Mouse (Mus musculus) thymus, adult 2 months (tissue): ENCODE measurements at regions not wholly inside any gene's neighbourhood (a gene's known extent, or its start where the extent isn't known, plus 50 kb on each side); places are given as distances from the start of the nearest gene placed in this dataset.

ENCODE experiments used
- DNase-seq: peaks from one replicate; pipeline ENCODE4 v3.0.0; 2021
- H3K27ac ChIP-seq: fragments of 200-500 bp; 2 replicates; pipeline ENCODE4 v1.5.1; 2012; ENCODE audit warnings: low read length, control low read depth; ENCODE audit not compliant: control insufficient read depth, insufficient read depth
- H3K27me3 ChIP-seq: fragments of 200-500 bp; 2 replicates; pipeline ENCODE4 v1.6.1; 2012; ENCODE audit warnings: mild to moderate bottlenecking, low read length, moderate library complexity, mixed read lengths; ENCODE audit not compliant: control insufficient read depth, insufficient read depth
- H3K36me3 ChIP-seq: fragments of 200-500 bp; 2 replicates; pipeline ENCODE4 v1.6.1; 2012; ENCODE audit warnings: mild to moderate bottlenecking, low read length, moderate library complexity; ENCODE audit not compliant: control insufficient read depth, insufficient read depth
- H3K4me1 ChIP-seq: fragments of 200-500 bp; replicated peaks from 2 replicates; pipeline ENCODE4 v1.6.1; 2012; ENCODE audit warnings: low read length; ENCODE audit not compliant: control insufficient read depth, insufficient read depth
- H3K4me3 ChIP-seq: fragments of 200-500 bp; 2 replicates; pipeline ENCODE4 v1.5.1; 2012; ENCODE audit warnings: mild to moderate bottlenecking, low read length, control low read depth, moderate library complexity; ENCODE audit not compliant: control insufficient read depth, insufficient read depth
- CTCF ChIP-seq: fragments of 200-500 bp; IDR thresholded peaks from 2 replicates; pipeline ENCODE4 v1.5.1; 2012; ENCODE audit warnings: mild to moderate bottlenecking, control low read depth, low read length, moderate library complexity, borderline replicate concordance; ENCODE audit not compliant: control insufficient read depth, poor library complexity, insufficient read depth; ENCODE audit errors: extremely low read depth
- POLR2A ChIP-seq: fragments of 200-500 bp; IDR thresholded peaks from 2 replicates; pipeline ENCODE4 v1.6.1; 2012; ENCODE audit warnings: mild to moderate bottlenecking, low read length, control low read depth, moderate library complexity; ENCODE audit not compliant: control insufficient read depth, poor library complexity, insufficient read depth; ENCODE audit errors: extremely low read depth
- whole genome bisulfite sequencing: fragments of 180-500 bp; shearing (Covaris S2); methylation state at CpG from one replicate; pipeline ENCODE4 v1.1.7; 2018; 5-methylcytosine and 5-hydroxymethylcytosine counted together

- H3K4me3 ChIP-seq, result no peak overlapping the region
- no peaks in the 10 kb centered on the region for H3K4me1 ChIP-seq
- no peaks in the 10 kb centered on the region for H3K36me3 ChIP-seq
- H3K27ac ChIP-seq, result no peak overlapping the region
- 87% methylated on average over 4 of the region's 4 CpGs for WGBS
- H3K27me3 ChIP-seq, result no peaks in the 10 kb centered on the region
- no peak for DNase-seq
- TF ChIP-seq POLR2A (no peak), CTCF (no peak)
Measured at GRCm38 (mm10) chr2:159568391-159568790, 765.6 kb downstream of the Gm826 start.

GRCm38 (mm10) chr2:159571862-159572261, 762.1 kb downstream of the Gm826 start:
- no peak overlapping the region for H3K4me3 ChIP-seq
- H3K36me3 ChIP-seq, result no peaks in the 10 kb centered on the region
- no peaks in the 10 kb centered on the region for H3K27me3 ChIP-seq
- WGBS, result 90% methylated on average over 2 of the region's 2 CpGs
- H3K4me1 ChIP-seq, result no peaks in the 10 kb centered on the region
- no peak for TF ChIP-seq POLR2A
- no peak for TF ChIP-seq CTCF
- H3K27ac ChIP-seq, result no peak overlapping the region
- no peak for DNase-seq

GRCm38 (mm10) chr2:159575271-159575670, 758.7 kb downstream of the Gm826 start:
- WGBS, result 89% methylated on average over 5 of the region's 5 CpGs
- DNase-seq, result no peak
- H3K36me3 ChIP-seq, result no peaks in the 10 kb centered on the region
- no peak for TF ChIP-seq POLR2A
- no peak for TF ChIP-seq CTCF
- no peaks in the 10 kb centered on the region for H3K27me3 ChIP-seq
- no peak overlapping the region for H3K4me3 ChIP-seq
- H3K4me1 ChIP-seq, result no peaks in the 10 kb centered on the region
- H3K27ac ChIP-seq, result no peak overlapping the region

- 74% methylated on average over 8 of the region's 8 CpGs for WGBS
Measured at GRCm38 (mm10) chr2:159583103-159583502, 750.9 kb downstream of the Gm826 start.

GRCm38 (mm10) chr2:159584641-159585040, 749.3 kb downstream of the Gm826 start:
- Histone ChIP-seq H3K4me1 (no peaks in the 10 kb centered on the region), H3K4me3 (no peak overlapping the region), H3K36me3 (no peaks in the 10 kb centered on the region), H3K27me3 (no peaks in the 10 kb centered on the region), H3K27ac (no peak overlapping the region)
- DNase-seq, result no peak
- TF ChIP-seq CTCF (no peak), POLR2A (no peak)

More at GRCm38 (mm10) chr2:159583103-159583502, 750.9 kb downstream of the Gm826 start:
- H3K4me3 ChIP-seq, result no peak overlapping the region
- H3K4me1 ChIP-seq, result no peaks in the 10 kb centered on the region
- DNase-seq, result no peak
- no peak for TF ChIP-seq CTCF
- no peak for TF ChIP-seq POLR2A
- no peak overlapping the region for H3K27ac ChIP-seq
- no peaks in the 10 kb centered on the region for H3K27me3 ChIP-seq
- no peaks in the 10 kb centered on the region for H3K36me3 ChIP-seq

- Histone ChIP-seq H3K36me3 (no peaks in the 10 kb centered on the region), H3K4me1 (no peaks in the 10 kb centered on the region), H3K4me3 (no peak overlapping the region), H3K27me3 (no peaks in the 10 kb centered on the region), H3K27ac (no peak overlapping the region)
- DNase-seq, result no peak
- WGBS, result 46% methylated on average over 6 of the region's 6 CpGs
- no peak for TF ChIP-seq POLR2A
- TF ChIP-seq CTCF, result no peak
Measured at GRCm38 (mm10) chr2:159586697-159587473, 747.1 kb downstream of the Gm826 start.
